Mouse (Mus musculus) ES-E14 (cell line): ENCODE data around the gene Fxyd4.

Experiments
- CHD2 ChIP-seq: IDR thresholded peaks from 2 replicates; pipeline ENCODE4 v1.6.1; 2014; ENCODE audit warnings: mild to moderate bottlenecking, low read depth, low read length, inconsistent platforms
- HCFC1 ChIP-seq: IDR thresholded peaks from 2 replicates; pipeline ENCODE4 v1.6.1; 2012; ENCODE audit warnings: low read length, inconsistent platforms, borderline replicate concordance; ENCODE audit not compliant: insufficient read depth
- MAFK ChIP-seq: IDR thresholded peaks from 2 replicates; pipeline ENCODE4 v1.6.1; 2014; ENCODE audit warnings: mild to moderate bottlenecking, low read depth, low read length, inconsistent platforms; ENCODE audit not compliant: insufficient read depth
- ZC3H11A ChIP-seq: IDR thresholded peaks from 2 replicates; pipeline ENCODE4 v1.6.1; 2012; ENCODE audit warnings: low read depth, mild to moderate bottlenecking, inconsistent platforms, low read length, borderline replicate concordance

- TF ChIP-seq CHD2 (no peak), ZC3H11A (no peak), HCFC1 (no peak), MAFK (no peak)
These were observed 49.7 kb upstream of the Fxyd4 start for GRCm38 (mm10) chr6:117987173-117987572.
